Mouse (Mus musculus): ENCODE measurements around the gene Olfr30.
"Not testable (repeated sequence)": the region's sequence is repeated elsewhere in the genome, so short reads cannot be mapped to it uniquely, and the experiment has no call there.

Gene Olfr30

DNA sequence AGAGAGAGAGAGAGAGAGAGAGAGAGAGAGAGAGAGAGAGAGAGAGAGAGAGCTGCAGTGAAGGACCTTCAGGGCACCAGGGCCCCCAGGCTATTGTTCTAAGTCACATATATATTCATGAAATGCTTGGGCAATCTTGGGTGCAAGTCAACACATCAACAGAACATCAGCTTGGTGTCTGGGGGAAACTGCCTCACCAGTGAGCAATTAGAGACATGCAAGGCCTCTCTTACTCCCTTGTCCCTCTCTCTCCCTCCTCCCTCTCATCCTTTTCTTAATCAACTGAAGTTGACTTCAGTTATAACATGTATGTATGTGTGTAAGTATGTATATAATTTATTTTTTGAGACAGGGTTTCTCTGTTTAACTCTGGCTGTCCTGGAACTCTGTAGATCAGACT, at the start of gene Olfr30:
Gene Olfr30, minus strand, starts transcription at position 101 of the 400 bp plus-strand sequence.
- DNase-seq (ENCODE audit: low read depth, low spot score): no peak

- DNase-seq (ENCODE audit: low read depth, low spot score): not testable (repeated sequence)
Observed at GRCm38 (mm10) chr11:58509058-58509457, 47.0 kb upstream of the Olfr30 start.

GRCm38 (mm10) chr11:58502472-58502871, 40.4 kb upstream of the Olfr30 start, which contains the start of gene Olfr331:
Olfr331 (minus strand) TSS chr11:58502572.
- not testable (repeated sequence) for DNase-seq (ENCODE audit: low read depth, low spot score)

GRCm38 (mm10) chr11:58499290-58499689, 37.2 kb upstream of the Olfr30 start:
- no peak for DNase-seq (ENCODE audit: low read depth, low spot score)

GRCm38 (mm10) chr11:58498761-58499160, 36.7 kb upstream of the Olfr30 start:
- DNase-seq (ENCODE audit: low read depth, low spot score): no peak

GRCm38 (mm10) chr11:58492455-58492854, 30.4 kb upstream of the Olfr30 start, which contains the start of gene Olfr332:
Olfr332 (minus strand) TSS chr11:58492555.
- no peak for DNase-seq (ENCODE audit: low read depth, low spot score)

GRCm38 (mm10) chr11:58453592-58453991, 8.5 kb downstream of the Olfr30 start:
- no peak for DNase-seq (ENCODE audit: low read depth, low spot score)

- no peak for DNase-seq (ENCODE audit: low read depth, low spot score)
Observed at GRCm38 (mm10) chr11:58452759-58453158, 9.3 kb downstream of the Olfr30 start, which contains the start of gene Lypd9. Lypd9 (minus strand) TSS chr11:58452923.

GRCm38 (mm10) chr11:58437866-58438265, 24.2 kb downstream of the Olfr30 start:
- DNase-seq (ENCODE audit: low read depth, low spot score): no peak

DNA sequence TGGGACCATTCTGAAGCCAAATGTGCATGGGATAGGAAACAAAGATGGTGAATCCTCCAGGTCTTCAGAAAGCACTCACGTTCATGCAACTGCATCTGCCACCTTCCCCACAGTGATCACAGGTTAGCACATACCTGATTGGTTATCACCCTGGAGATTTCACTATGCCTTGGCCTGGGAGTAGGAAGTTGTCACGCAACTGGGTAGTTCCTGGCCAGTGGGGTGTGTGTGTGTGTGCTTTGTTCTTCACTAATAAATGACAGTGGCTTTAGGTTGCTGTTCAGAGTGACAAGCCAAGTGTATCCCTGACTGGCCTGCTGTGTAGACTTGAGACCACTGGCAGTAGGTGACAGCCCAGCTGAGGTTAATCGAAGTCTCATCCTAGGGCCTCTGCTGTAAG, 29.8 kb downstream of the Olfr30 start, which contains the start of gene Gm12253:
Gene Gm12253, plus strand, starts transcription at position 301 of the 400 bp plus-strand sequence.
- DNase-seq (ENCODE audit: low read depth, low spot score): no peak

- no peak for DNase-seq (ENCODE audit: low read depth, low spot score)
Observed at GRCm38 (mm10) chr11:58420815-58421214, 41.3 kb downstream of the Olfr30 start, which contains the start of gene 1810065E05Rik. 1810065E05Rik (plus strand) TSS chr11:58421111.

GRCm38 (mm10) chr11:58418336-58418735, 43.7 kb downstream of the Olfr30 start:
- DNase-seq (ENCODE audit: low read depth, low spot score): no peak

DNA sequence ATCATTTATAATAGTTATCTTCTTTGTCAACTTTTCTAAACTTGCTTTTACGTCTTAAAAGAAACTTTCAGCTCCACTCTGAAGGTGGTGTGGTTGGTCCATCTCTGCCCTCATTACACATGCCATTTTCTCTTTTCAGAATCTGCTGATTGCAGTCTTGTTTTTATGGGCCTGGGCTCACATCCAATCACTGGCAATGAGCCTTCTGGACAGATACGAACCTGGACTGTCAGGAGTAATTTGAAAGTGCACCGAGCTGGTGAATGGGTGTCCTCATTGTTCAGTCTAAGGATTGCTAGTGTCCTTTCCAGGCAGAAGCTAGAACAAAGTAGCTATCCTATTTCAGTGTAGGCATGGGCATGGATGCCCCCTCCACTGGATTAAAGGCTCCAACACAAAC, 54.0 kb downstream of the Olfr30 start:
- no peak for DNase-seq (ENCODE audit: low read depth, low spot score)
